8 mouse cellular contexts compared by ENCODE assay signal in the genomic region with DNA sequence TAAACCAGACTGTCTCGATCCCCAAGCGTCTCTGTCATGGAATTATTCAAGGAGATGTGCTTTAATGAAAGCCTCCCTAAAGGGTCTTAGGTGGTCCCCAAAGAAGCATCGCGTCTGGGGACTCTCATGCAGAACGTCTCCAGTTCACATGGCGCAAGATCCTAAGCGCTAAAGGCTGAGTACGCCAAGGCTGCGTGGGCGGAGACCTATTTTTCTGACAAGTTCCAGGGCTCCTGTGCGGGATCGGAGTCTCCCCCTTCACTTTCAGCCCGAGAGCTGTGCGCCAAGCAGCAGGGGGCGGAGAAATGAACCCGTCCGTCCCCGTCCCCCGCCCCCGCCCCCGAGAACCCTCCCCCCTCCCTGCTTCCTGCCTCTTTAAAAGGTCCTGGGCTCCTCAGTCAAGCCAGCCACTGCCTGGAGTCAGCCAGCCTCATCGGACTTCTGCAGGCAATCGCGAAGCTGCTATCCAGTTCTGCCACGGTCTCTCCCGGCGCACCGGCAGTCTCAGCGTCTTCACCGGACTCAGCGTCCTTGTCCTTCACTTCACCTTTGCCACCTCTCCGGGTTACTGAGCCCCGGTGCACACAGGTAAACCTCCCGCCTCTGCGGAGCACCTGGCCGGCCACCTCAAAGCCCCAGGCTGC. TPM values are rescaled to one million over a fixed set of nuclear protein-coding genes. Genes with fewer than 3 reads are reported as not detected.
A peak's percentile ranks its signal among the peaks of the same experiment; 100 is the strongest.
DNase-seq lines count a peak whose midpoint lies in the region; ATAC-seq lines count a peak whose summit lies in the region.

Gene Thbs1, plus strand, starts transcription at position 389 of the 644 bp plus-strand sequence.

- ATAC-seq in forebrain, embryonic 14.5 days = peak; percentile 81
- peak; percentile 65 for ATAC-seq in liver, embryonic 16.5 days (ENCODE audit: low read depth)
- ATAC-seq in neural tube, embryonic 12.5 days (ENCODE audit: low FRiP score, low read depth) = peak; percentile 70

- H3K9ac ChIP-seq in forebrain, embryonic 14.5 days (ENCODE audit: low read length) = peak within 1 kb of the TSS; percentile 65
- peak within 1 kb of the TSS; percentile 41 for H3K9ac ChIP-seq in liver, embryonic 16.5 days (ENCODE audit: low read depth, low read length)
- H3K9ac ChIP-seq in neural tube, embryonic 12.5 days = peak within 1 kb of the TSS; percentile 53; the same call in 1 of the 2 replicates

- peak; percentile 34 for DNase-seq in CD4-positive helper T cell, adult 2 months (ENCODE audit: low read depth, low spot score)
- peak; percentile 24 for DNase-seq in brain, embryonic 18.5 days (ENCODE audit: low read depth, low spot score)
- peak; percentile 80 for DNase-seq in forebrain, embryonic 14.5 days (ENCODE audit: low spot score)
- DNase-seq in heart, postnatal 10 days = peak; percentile 80 to 82
- DNase-seq in kidney, postnatal 4 days = peak; percentile 86 to 91
- peak; percentile 17 to 21 for DNase-seq in thymus, adult 18-20 months

- intact Hi-C loops in heart, postnatal 10 days (cut with DNase I) = loop anchor here (1.0 to 10.0 kb wide), 5 partner anchors 69 to 654 kb away; no protein-coding TSS in a partner anchor

- H3K9me3 ChIP-seq in forebrain, embryonic 14.5 days (replicated peaks; ENCODE audit: control insufficient read depth, low read length) = no peaks in the 10 kb centered on the region
- no peaks in the 10 kb centered on the region for H3K9me3 ChIP-seq in liver, embryonic 16.5 days (replicated peaks; ENCODE audit: control insufficient read depth, low read length)
- H3K9me3 ChIP-seq in neural tube, embryonic 12.5 days = no peaks in the 10 kb centered on the region

- H3K4me1 ChIP-seq in forebrain, embryonic 14.5 days (ENCODE audit: control insufficient read depth, insufficient read depth, low read length) = peaks cover 8% of the 10 kb centered on the region
- H3K4me1 ChIP-seq in liver, embryonic 16.5 days (ENCODE audit: control insufficient read depth, low read depth, low read length) = no peaks in the 10 kb centered on the region
- H3K4me1 ChIP-seq in neural tube, embryonic 12.5 days = peaks cover 15% of the 10 kb centered on the region

- peaks cover 5% of the 10 kb centered on the region; the same call in 1 of the 2 replicates for H3K27me3 ChIP-seq in forebrain, embryonic 14.5 days (replicated peaks; ENCODE audit: control insufficient read depth, insufficient read depth, low read length)
- H3K27me3 ChIP-seq in liver, embryonic 16.5 days (ENCODE audit: control insufficient read depth, insufficient read depth, low read depth, low read length) = peaks cover 2% of the 10 kb centered on the region; the same call in 1 of the 2 replicates
- H3K27me3 ChIP-seq in neural tube, embryonic 12.5 days (replicated peaks) = peaks cover 22% of the 10 kb centered on the region

- H3K36me3 ChIP-seq in forebrain, embryonic 14.5 days (ENCODE audit: control insufficient read depth, insufficient read depth, low read length) = no peaks in the 10 kb centered on the region
- no peaks in the 10 kb centered on the region for H3K36me3 ChIP-seq in liver, embryonic 16.5 days (ENCODE audit: control insufficient read depth, insufficient read depth)
- no peaks in the 10 kb centered on the region for H3K36me3 ChIP-seq in neural tube, embryonic 12.5 days

- under 1% methylated on average over 36 of the region's 36 CpGs for WGBS in forebrain, embryonic 14.5 days
- under 1% methylated on average over 36 of the region's 36 CpGs for WGBS in liver, embryonic 16.5 days (ENCODE audit: insufficient replicate concordance)
- under 1% methylated on average over 36 of the region's 36 CpGs for WGBS in neural tube, embryonic 12.5 days

- peak within 1 kb of the TSS; percentile 49 for H3K4me3 ChIP-seq in forebrain, embryonic 14.5 days (ENCODE audit: low read depth, low read length)
- H3K4me3 ChIP-seq in liver, embryonic 16.5 days (ENCODE audit: low read depth, low read length) = peak within 1 kb of the TSS; percentile 54
- peak within 1 kb of the TSS; percentile 46 for H3K4me3 ChIP-seq in neural tube, embryonic 12.5 days

- H3K4me2 ChIP-seq in forebrain, embryonic 14.5 days (ENCODE audit: low read length) = peak within 1 kb of the TSS; percentile 90
- H3K4me2 ChIP-seq in liver, embryonic 16.5 days (ENCODE audit: low read depth, low read length) = peak within 1 kb of the TSS; percentile 73
- H3K4me2 ChIP-seq in neural tube, embryonic 12.5 days (replicated peaks) = peak within 1 kb of the TSS; percentile 91

- no peak within 1 kb of the TSS for H3K27ac ChIP-seq in forebrain, embryonic 14.5 days (ENCODE audit: low read depth, low read length)
- H3K27ac ChIP-seq in liver, embryonic 16.5 days (ENCODE audit: low read length) = peak within 1 kb of the TSS; percentile 53; the same call in 1 of the 2 replicates
- no peak within 1 kb of the TSS for H3K27ac ChIP-seq in neural tube, embryonic 12.5 days

RNA-seq across cellular contexts. Expression of gene Thbs1, which starts in this region (rescaled TPM):
- polyA plus RNA-seq in forebrain, embryonic 14.5 days (2014; fragmentation: Nextera tagmentation; extraction: Ambion mirVana) = 5.8 and 8.3 TPM in 2 replicates
- total RNA-seq in heart, postnatal 10 days (2021) = 10 to 100 TPM; 35.1 to 37.0 TPM
- polyA plus RNA-seq in liver, embryonic 16.5 days (2015; fragmentation: Nextera tagmentation; extraction: Ambion mirVana) = 29.7 and 31.7 TPM in 2 replicates
- polyA plus RNA-seq in neural tube, embryonic 12.5 days (2016; fragmentation: Nextera tagmentation; extraction: Ambion mirVana) = 15.8 and 17.5 TPM in 2 replicates

Comparison
In these comparisons a context has a peak if more than half of its experiments do, and no peak if none do; other contexts are left out.
1. DNase-seq: peak in every context shown above with its lines; median percentile 88 in kidney, postnatal 4 days; 81 in heart, postnatal 10 days; 80 in forebrain, embryonic 14.5 days; 34 in CD4-positive helper T cell, adult 2 months; 24 in brain, embryonic 18.5 days; 19 in thymus, adult 18-20 months.